Mouse (Mus musculus) naive thymus-derived CD4-positive, alpha-beta T cell, adult 2 months (primary cell): ENCODE measurements at regions not wholly inside any gene's neighbourhood (a gene's known extent, or its start where the extent isn't known, plus 50 kb on each side); places are given as distances from the start of the nearest gene placed in this dataset.

ENCODE experiments used
- DNase-seq: peaks from one replicate; pipeline ENCODE4 v3.0.0-alpha.2; 2011; ENCODE audit warnings: low read depth

- no peak for DNase-seq
These were observed 358.5 kb upstream of the Id2 start for GRCm38 (mm10) chr12:25455281-25455989.

GRCm38 (mm10) chr12:25453356-25453755 lies 356.4 kb upstream of the Id2 start:
- no peak for DNase-seq

GRCm38 (mm10) chr12:25451156-25451555 lies 354.2 kb upstream of the Id2 start:
- no peak for DNase-seq

- no peak for DNase-seq
These were observed 347.4 kb upstream of the Id2 start for GRCm38 (mm10) chr12:25444355-25444754.

- no peak for DNase-seq
These were observed 342.1 kb upstream of the Id2 start for GRCm38 (mm10) chr12:25439029-25439551.

GRCm38 (mm10) chr12:25438217-25439028 lies 341.5 kb upstream of the Id2 start:
- peak; percentile 23 for DNase-seq

GRCm38 (mm10) chr12:25437556-25437955 lies 340.6 kb upstream of the Id2 start:
- no peak for DNase-seq

- no peak for DNase-seq
These were observed 339.4 kb upstream of the Id2 start for GRCm38 (mm10) chr12:25436220-25436911.

GRCm38 (mm10) chr12:25432796-25433195 lies 335.9 kb upstream of the Id2 start:
- DNase-seq = no peak

GRCm38 (mm10) chr12:25430911-25431310 lies 334.0 kb upstream of the Id2 start:
- DNase-seq = peak; percentile 59

- DNase-seq = no peak
These were observed 331.1 kb upstream of the Id2 start for GRCm38 (mm10) chr12:25427911-25428642.

GRCm38 (mm10) chr12:25417336-25417735 lies 320.4 kb upstream of the Id2 start:
- no peak for DNase-seq

- no peak for DNase-seq
These were observed 319.6 kb upstream of the Id2 start for GRCm38 (mm10) chr12:25416571-25416970.

GRCm38 (mm10) chr12:25415641-25416040 lies 318.7 kb upstream of the Id2 start:
- DNase-seq = no peak

- DNase-seq = peak; percentile 68
These were observed 318.3 kb upstream of the Id2 start for GRCm38 (mm10) chr12:25415232-25415631.

GRCm38 (mm10) chr12:25407301-25407700 lies 310.4 kb upstream of the Id2 start:
- DNase-seq = no peak

- no peak for DNase-seq
These were observed 303.4 kb upstream of the Id2 start for GRCm38 (mm10) chr12:25400326-25400725.

GRCm38 (mm10) chr12:25398726-25399125 lies 301.8 kb upstream of the Id2 start:
- DNase-seq = no peak

GRCm38 (mm10) chr12:25394326-25394725 lies 297.4 kb upstream of the Id2 start:
- DNase-seq = no peak

GRCm38 (mm10) chr12:25393501-25393900 lies 296.6 kb upstream of the Id2 start:
- DNase-seq = no peak

- DNase-seq = no peak
These were observed 292.3 kb upstream of the Id2 start for GRCm38 (mm10) chr12:25389202-25389601.

- no peak for DNase-seq
These were observed 290.9 kb upstream of the Id2 start for GRCm38 (mm10) chr12:25387791-25388280.
